Mouse (Mus musculus): Measurements from ENCODE around the gene Apobec3.

The Apobec3 gene

DNA sequence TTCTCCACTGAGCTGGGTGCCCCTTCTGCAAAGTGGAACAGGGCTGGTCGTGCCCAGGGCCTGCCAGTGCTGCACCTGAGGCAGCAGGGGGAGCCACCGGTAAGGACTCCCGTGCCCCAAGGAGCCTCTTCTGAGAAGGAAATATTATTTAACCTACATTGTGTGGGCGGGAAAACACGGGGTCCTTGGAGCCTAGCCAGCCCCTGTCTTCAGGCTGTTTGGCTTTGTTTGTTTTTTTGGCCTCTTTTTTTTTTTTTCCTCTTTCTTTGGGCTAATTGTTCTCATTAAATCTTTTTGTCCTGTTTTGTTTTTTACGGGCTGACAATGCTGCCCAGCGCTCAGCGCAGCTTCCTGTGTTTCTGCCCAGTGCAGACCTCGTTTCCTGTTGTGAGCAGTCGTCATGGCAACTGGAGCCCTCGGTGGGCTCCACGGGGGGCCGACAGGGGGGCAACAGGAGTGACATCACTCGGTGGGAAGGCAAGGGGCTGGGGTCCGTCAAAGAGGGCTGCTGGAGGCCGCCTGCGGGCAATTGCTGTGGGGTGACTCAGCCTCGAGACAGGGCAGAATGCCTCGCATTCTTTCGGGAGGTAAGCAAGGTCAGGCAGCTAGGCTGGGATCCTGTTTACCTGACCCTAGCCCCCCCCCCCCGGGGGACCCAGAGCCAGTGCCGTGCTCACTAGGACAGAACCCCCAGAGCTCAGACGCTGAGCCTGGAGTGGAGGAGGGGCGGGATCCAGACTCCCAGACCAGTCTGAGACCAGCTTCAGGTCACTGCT is 59.0 kb downstream of the Apobec3 start:
- no peak for DNase-seq (ENCODE audit: low read depth, low spot score)

DNA sequence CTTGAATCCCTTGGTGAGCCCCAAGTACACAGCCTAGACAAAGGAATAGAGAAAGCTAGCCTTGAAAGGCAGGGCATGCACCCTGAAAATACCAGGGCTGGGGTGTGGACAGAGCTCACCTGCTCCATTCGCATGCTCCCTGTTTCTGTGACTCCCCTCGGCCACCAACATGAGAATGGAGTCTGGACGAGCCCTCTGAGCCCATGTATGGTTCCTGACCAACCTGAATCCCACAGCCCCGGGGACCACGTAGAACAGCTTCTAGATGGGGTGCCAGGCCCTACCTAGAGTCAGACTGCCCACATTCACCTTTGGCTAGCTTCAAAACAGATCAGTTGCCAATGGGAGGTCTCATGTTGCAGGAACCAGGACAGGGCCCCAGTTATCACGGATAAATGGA is 59.8 kb downstream of the Apobec3 start:
- DNase-seq (ENCODE audit: low read depth, low spot score): no peak

DNA sequence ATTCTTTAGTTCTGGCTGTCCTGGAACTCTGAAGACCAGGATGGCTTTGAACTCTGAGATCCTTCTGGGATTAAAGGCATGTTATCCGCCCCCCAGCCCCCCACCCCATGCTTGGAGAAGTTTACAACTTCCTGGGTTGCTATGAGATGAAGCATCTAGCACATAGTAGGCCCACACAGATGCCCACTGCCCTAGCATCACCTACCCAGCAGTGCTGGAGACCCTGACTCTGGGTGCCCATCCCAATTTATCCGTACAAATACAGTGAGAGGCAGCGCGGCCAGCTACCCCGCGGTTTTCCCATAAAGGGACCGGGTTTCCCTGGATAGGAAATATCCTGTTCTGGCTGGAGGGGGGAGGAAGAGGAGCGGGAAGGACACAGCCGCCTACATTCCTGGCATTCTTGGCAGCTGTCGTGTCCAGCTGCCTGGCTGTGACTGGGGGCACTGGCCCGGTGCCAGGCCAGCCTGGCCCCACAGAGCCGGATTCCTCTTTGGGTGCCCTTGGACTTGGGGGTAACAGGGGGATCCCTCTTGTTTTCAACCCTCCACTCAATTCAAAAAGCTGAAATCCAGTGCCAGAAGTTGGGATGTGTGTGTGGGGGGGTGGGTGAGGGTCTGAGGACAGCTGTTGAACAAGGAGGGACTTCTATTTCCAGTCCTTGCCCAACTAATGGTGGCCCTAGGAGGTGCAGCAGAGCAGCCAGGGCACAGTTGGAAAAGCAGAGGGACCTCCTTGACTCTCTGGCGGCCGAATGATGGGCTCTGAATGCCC is 60.5 kb downstream of the Apobec3 start:
- DNase-seq (ENCODE audit: low read depth, low spot score): no peak

DNA sequence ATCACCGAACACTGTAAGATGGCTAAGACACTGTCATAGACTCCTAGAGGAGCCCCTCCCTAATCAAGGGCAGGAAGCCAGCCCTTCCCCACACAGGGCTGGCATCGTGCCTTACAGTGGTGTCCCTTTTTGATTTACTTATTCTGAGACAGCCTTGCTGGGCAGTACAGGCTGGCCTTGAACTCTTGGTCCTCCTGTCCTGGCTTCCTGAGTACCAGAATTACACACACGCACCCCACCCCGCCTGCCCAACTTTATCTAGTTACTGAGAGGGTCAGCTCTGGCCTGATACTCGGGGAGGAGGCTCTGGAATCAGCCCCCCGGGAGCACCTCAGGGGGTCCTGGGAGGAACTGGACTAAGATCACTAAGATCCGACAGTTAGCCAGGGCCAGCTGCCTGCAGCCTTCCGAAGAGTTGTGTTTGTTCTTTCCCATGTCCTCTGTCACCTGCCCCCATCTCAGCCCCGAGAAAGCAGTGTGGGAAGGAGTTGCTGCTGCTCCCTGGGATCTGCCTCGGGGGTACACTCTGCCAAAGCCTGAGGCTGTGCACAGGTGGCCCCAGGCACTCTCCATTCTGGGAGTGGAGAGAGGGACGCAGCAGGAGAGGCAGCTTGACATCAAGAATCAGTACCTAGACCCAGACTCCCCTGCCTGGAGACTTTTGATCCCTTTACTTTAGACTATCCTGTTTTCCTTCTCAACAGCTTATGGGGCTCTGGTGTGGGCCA is 61.2 kb downstream of the Apobec3 start:
- DNase-seq (ENCODE audit: low read depth, low spot score): no peak

DNA sequence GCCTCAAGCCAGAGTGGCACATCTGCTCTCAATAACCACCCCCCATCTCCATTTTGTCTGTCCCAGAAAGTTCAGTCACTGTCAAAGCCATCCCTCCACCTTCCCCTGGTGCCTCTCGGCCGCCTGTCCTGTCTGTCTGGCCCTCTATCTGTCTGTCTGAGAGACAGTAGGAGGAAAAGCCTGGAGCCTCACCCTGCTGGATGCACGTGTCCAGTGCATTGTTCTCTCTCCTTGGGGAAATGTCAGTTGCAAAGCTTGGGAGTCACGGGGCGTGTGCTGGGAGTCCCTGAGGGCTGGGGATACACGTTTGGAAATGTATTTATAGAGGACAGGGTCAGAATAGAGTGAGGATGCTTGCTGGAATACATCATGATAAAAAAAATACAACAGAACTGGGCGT is 62.0 kb downstream of the Apobec3 start:
- no peak for DNase-seq (ENCODE audit: low read depth, low spot score)

DNA sequence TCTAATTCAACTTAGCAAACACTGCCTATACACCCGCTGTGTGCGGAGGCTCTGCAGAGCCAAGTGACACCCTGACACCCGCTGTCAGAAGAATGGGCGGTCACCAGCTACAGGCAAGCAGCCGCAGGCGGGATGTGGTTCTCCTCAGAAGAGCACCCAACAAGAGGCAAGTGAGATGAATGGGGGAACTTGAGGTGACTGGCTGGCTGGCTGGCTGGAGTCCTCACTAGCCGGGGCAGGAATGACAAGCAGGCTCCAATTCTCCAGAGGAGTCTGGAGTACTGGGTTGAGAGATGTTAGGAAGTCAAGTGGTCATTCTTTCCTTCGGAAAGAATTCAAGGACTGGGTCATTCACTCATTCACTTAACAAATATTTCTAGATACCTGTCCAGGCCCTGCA is 65.1 kb downstream of the Apobec3 start:
- no peak for DNase-seq (ENCODE audit: low read depth, low spot score)

DNA sequence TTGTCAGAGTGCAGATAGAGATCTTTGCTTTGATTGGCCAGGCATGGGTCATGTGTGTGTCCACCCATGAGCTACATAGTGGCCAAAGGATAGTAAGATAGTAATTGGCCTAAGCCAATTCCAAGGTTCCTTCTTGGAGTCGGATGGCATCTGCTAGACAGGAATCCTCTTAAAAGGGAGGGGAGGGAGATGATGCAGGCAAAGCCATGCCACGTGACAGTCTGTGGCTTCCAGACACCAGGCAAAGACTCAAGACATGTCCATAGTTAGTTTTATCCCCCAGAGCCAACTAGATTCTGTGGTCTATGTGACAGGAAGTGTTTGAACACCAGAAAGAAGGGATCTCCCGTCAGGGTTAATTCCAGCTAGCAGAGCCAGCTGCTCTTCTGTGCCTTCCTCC is 67.0 kb downstream of the Apobec3 start:
- DNase-seq (ENCODE audit: low read depth, low spot score): no peak

DNA sequence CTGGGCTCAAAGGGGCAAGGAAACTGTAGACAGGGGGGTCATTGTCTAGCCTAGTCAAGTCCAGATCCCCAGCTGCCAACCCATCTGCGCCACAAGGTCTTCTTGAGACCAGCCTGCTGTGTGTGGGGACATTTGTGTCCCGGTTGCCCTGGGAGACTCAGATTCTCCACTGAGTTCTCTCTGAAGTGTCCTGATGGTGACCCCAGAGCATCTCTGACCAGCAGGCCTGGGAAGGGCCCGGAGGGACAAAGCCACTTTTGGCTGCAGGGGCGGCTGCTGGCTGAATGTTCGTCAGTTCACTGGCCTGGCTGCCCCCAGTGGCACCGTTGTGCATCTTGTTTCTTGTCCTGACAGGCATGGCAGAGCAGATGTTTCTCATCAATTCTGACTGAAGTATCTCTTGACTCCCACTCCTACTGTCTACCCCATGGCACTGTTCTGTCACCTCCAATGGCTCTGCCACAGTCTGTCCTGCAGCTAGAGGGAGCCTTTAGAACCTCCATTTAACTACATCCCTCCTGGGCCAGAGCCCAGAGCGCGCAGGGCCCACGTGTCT is 70.0 kb downstream of the Apobec3 start:
- DNase-seq (ENCODE audit: low read depth, low spot score): no peak

DNA sequence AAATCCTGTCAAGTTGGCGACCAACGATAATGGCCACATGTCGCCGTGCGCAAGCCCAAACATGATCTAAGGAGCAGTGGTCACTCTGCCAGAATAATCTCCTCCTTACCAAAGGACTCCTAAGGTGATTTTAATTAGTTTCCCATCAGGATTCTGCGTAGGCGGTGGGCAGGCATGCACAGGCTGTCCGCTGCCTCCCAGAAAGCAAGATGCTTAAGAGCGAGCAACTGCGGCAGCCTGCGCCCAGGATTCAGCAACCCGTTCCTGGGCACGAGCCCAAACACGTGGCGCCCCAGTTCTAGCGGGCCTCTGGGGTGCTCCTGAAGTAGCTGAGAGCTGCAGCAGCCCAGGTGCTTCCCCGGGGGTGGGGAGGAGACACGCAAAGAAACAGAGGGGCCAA is 71.2 kb downstream of the Apobec3 start:
- DNase-seq (ENCODE audit: low read depth, low spot score): no peak

DNA sequence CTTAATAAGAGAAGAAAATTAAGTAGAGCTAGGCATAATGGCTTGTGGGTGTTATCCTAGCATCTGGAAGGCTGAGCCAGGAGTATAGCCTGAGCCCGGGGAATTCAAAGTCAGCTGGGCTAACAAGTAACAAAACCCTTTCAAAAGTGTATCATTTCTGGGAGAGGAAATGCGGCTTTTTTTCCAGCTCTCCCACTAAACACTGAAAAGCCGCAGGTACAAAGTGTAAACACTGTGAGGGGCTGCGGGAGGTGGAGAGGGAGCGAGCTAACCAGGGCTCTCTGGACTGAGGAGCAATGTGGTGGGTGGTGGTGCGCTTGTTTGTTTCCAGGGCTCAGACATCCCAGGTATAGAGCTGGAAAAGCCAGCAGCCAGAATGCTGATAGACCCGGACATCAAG is 72.9 kb downstream of the Apobec3 start:
- DNase-seq (ENCODE audit: low read depth, low spot score): no peak

All from c-Kit-negative CD71-positive TER-119-positive erythroid progenitor cells, embryonic 14.5 days (primary cell).